Mouse (Mus musculus): ENCODE results near the gene Tank. TPM values are rescaled to one million over a fixed set of nuclear protein-coding genes. Genes with fewer than 3 reads are reported as not detected.

The Tank gene
- polyA plus RNA-seq, 2 experiments, result 15.9 to 21.3 TPM

DNA sequence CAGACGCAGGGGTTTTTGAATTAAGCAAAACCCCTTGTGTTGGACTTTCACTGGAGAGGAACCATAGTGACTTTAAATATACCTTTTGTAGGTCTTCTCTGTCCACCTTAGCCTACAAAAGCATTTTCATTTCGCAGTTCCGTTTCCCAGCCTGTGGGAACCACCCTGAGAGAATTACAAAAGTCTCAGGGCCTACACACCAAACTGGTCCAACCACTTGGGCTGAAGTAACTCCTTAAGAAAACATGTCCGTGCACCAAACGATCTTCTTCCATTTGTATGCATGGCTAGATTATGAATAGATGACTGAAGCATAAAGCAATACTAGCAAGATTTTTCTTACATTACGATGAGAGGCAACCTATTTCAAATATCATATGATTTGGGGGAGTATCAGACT, 9.2 kb upstream of the Tank start:
- DNase-seq (ENCODE audit: low read depth in 3 of 3, low spot score in 3 of 3), result no peak
- Histone ChIP-seq H3K9me3 (ENCODE audit: control insufficient read depth, low read length) (no peaks in the 10 kb centered on the region), H3K36me3 (replicated peaks; ENCODE audit: control insufficient read depth, insufficient read depth, low read depth) (no peaks in the 10 kb centered on the region), H3K27me3 (ENCODE audit: control insufficient read depth, insufficient read depth, low read length) (no peaks in the 10 kb centered on the region), H3K4me3 (ENCODE audit: insufficient read depth in 1 of 2, low read depth in 2 of 2, low read length in 2 of 2) (no peak overlapping the region), H3K4me2 (ENCODE audit: low read depth) (no peak overlapping the region), H3K9ac (replicated peaks) (no peak overlapping the region), H3K27ac (no peak overlapping the region), H3K4me1 (replicated peaks; ENCODE audit: control insufficient read depth in 2 of 2, insufficient read depth in 2 of 2, low read length in 1 of 2) (no peaks in the 10 kb centered on the region)
- no peak for TF ChIP-seq CTCF (IDR thresholded peaks at IDR 0.05; ENCODE audit: low read depth)
- TF ChIP-seq EP300 (IDR thresholded peaks at IDR 0.05; ENCODE audit: low read depth), result no peak
- 69% methylated on average over 6 of the region's 6 CpGs for WGBS (ENCODE audit: insufficient replicate concordance)
- no peak for ATAC-seq (ENCODE audit: insufficient read depth)

DNA sequence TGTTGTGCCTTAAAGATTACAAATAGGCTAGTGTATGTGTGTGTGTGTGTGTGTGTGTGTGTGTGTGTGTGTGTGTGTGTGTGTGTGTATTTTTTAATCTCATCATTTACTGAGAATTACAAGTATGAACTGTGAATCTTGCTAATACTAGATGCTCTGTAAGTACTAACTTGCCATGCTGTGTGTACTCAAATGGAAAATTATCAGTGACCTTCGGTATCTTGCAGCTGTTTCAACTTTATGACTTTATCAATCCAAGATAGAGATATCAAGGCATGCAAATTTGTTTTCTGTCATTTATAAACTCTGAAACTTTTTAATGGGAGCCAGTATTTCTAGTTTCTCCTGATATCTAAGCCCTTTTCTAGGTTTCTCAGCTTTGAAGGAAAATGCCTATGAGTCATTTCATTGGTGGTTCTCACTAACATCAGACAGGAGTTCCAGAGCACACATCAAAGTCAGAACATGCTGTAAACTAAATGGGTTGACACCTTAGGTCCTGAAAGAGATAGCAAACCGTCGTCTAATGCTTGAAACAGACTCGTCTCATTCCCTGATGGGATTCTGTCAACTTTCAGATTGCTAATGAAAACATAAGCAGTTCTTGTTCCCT, 6.9 kb upstream of the Tank start:
- Histone ChIP-seq H3K4me2 (ENCODE audit: low read depth) (no peak overlapping the region), H3K4me1 (replicated peaks; ENCODE audit: control insufficient read depth in 2 of 2, insufficient read depth in 2 of 2, low read length in 1 of 2) (no peaks in the 10 kb centered on the region), H3K9me3 (ENCODE audit: control insufficient read depth, low read length) (no peaks in the 10 kb centered on the region), H3K27me3 (ENCODE audit: control insufficient read depth, insufficient read depth, low read length) (no peaks in the 10 kb centered on the region), H3K27ac (no peak overlapping the region), H3K4me3 (ENCODE audit: insufficient read depth in 1 of 2, low read depth in 2 of 2, low read length in 2 of 2) (no peak overlapping the region), H3K9ac (replicated peaks) (no peak overlapping the region), H3K36me3 (replicated peaks; ENCODE audit: control insufficient read depth, insufficient read depth, low read depth) (no peaks in the 10 kb centered on the region)
- ATAC-seq (ENCODE audit: insufficient read depth) (no peak), DNase-seq (ENCODE audit: low read depth in 3 of 3, low spot score in 3 of 3) (no peak)
- no peak for TF ChIP-seq EP300 (IDR thresholded peaks at IDR 0.05; ENCODE audit: low read depth)
- no peak for TF ChIP-seq CTCF (IDR thresholded peaks at IDR 0.05; ENCODE audit: low read depth)
- WGBS (ENCODE audit: insufficient replicate concordance), result 45% methylated on average over 4 of the region's 4 CpGs

DNA sequence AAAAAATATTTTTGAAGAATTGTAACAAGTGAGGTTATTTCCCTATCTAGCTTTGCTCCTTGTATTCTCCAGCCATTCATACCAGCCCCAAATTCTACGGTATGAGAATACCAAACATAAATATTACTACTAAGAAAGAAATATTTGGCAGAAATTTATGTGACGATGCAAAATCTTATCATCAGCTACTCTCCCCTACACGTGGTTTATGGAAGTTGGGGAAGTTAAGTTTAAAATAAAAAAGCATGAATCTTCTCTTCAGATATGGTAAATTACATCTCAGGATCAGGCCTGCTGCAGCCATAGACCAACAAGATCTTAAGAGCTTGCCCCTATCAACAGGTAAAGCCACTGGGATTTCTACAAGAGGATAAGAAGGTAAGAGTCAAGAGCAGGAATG, 1.9 kb upstream of the Tank start:
- TF ChIP-seq EP300 (IDR thresholded peaks at IDR 0.05; ENCODE audit: low read depth) (no peak), CTCF (IDR thresholded peaks at IDR 0.05; ENCODE audit: low read depth) (no peak)
- no peak overlapping the region for H3K4me2 ChIP-seq (ENCODE audit: low read depth)
- no peak for DNase-seq (ENCODE audit: low read depth in 3 of 3, low spot score in 3 of 3)

DNA sequence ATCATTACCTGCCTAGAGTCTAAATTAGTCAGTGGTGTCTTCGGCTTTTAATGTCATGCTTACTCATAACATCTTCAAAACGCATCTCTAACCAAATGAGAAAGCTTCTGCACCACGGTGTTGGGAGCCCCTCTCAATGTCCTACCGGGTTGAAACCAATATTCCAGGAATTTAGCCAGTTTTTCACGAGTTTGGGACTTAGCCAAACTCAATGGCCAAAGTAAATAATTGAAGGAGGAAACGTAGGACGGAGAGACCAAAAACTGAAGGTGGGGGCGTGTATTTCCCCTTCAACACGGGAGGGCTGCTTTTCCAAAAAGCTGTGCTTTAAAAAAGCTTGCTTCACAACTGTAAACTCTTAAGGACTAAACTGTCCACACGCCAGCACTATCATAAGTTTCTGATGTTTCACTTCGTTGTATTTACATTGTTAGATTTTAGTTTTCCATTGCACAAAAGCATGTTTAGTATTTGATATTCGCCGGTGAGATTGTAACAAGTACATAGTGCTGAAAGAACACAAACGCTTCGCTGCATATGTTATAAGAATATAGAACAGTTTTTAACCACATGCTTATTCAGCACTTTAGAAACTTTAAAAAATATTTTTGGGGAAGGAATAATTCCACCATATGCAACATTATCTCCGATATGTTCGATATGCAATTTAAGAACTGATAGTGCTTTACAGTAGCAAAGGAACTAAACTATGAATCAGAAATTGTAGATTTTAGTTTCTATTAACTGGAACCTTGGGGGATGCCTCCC, 1.3 kb upstream of the Tank start:
- 69% methylated on average over 17 of the region's 17 CpGs for WGBS (ENCODE audit: insufficient replicate concordance)
- DNase-seq (ENCODE audit: low read depth in 3 of 3, low spot score in 3 of 3), result no peak

More for the DNA sequence above, 1.9 kb upstream of the Tank start:
- no peak for ATAC-seq (ENCODE audit: insufficient read depth)
- Histone ChIP-seq H3K9ac (replicated peaks) (no peak overlapping the region), H3K36me3 (replicated peaks; ENCODE audit: control insufficient read depth, insufficient read depth, low read depth) (no peaks in the 10 kb centered on the region), H3K4me3 (ENCODE audit: insufficient read depth in 1 of 2, low read depth in 2 of 2, low read length in 2 of 2) (no peak overlapping the region), H3K27me3 (ENCODE audit: control insufficient read depth, insufficient read depth, low read length) (no peaks in the 10 kb centered on the region), H3K4me1 (replicated peaks; ENCODE audit: control insufficient read depth in 2 of 2, insufficient read depth in 2 of 2, low read length in 1 of 2) (no peaks in the 10 kb centered on the region), H3K27ac (no peak overlapping the region), H3K9me3 (ENCODE audit: control insufficient read depth, low read length) (no peaks in the 10 kb centered on the region)
- WGBS (ENCODE audit: insufficient replicate concordance), result 54% methylated on average over 3 of the region's 3 CpGs

DNA sequence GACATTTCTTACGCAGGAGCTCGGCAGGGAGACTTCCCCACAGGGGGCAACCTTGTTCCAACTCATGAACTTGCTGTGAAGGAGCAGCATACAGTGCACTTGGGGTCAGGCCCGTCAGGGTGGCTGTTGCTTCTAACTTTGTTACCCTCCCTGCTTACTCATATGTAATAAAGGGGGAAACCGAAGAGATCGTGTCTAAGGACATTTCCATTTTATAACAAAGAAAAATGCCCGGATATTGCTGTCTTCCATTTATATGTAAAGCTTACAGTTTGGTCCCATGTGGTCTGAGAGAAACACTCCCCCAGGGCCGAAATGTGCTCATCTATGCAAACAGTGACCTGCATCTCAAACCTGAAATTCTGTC, 706 bp upstream of the Tank start:
- Histone ChIP-seq H3K4me2 (ENCODE audit: low read depth) (no peak overlapping the region), H3K9ac (replicated peaks) (no peak overlapping the region), H3K27ac (no peak overlapping the region), H3K4me3 (ENCODE audit: insufficient read depth in 1 of 2, low read depth in 2 of 2, low read length in 2 of 2) (no peak overlapping the region), H3K4me1 (replicated peaks; ENCODE audit: control insufficient read depth in 2 of 2, insufficient read depth in 2 of 2, low read length in 1 of 2) (no peaks in the 10 kb centered on the region), H3K9me3 (ENCODE audit: control insufficient read depth, low read length) (no peaks in the 10 kb centered on the region), H3K36me3 (replicated peaks; ENCODE audit: control insufficient read depth, insufficient read depth, low read depth) (no peaks in the 10 kb centered on the region), H3K27me3 (ENCODE audit: control insufficient read depth, insufficient read depth, low read length) (no peaks in the 10 kb centered on the region)
- DNase-seq (ENCODE audit: low read depth in 3 of 3, low spot score in 3 of 3), result no peak
- no peak for ATAC-seq (ENCODE audit: insufficient read depth)
- TF ChIP-seq CTCF (IDR thresholded peaks at IDR 0.05; ENCODE audit: low read depth) (no peak), EP300 (IDR thresholded peaks at IDR 0.05; ENCODE audit: low read depth) (no peak)
- 61% methylated on average over 7 of the region's 7 CpGs for WGBS (ENCODE audit: insufficient replicate concordance)

More for the DNA sequence above, 1.3 kb upstream of the Tank start:
- no peaks in the 10 kb centered on the region for H3K9me3 ChIP-seq (ENCODE audit: control insufficient read depth, low read length)
- H3K36me3 ChIP-seq (replicated peaks; ENCODE audit: control insufficient read depth, insufficient read depth, low read depth), result no peaks in the 10 kb centered on the region
- no peak overlapping the region for H3K9ac ChIP-seq (replicated peaks)
- H3K4me2 ChIP-seq (ENCODE audit: low read depth), result no peak overlapping the region
- no peak for ATAC-seq (ENCODE audit: insufficient read depth)
- no peak overlapping the region for H3K4me3 ChIP-seq (ENCODE audit: insufficient read depth in 1 of 2, low read depth in 2 of 2, low read length in 2 of 2)
- TF ChIP-seq CTCF (IDR thresholded peaks at IDR 0.05; ENCODE audit: low read depth) (no peak), EP300 (IDR thresholded peaks at IDR 0.05; ENCODE audit: low read depth) (no peak)
- no peaks in the 10 kb centered on the region for H3K27me3 ChIP-seq (ENCODE audit: control insufficient read depth, insufficient read depth, low read length)
- H3K27ac ChIP-seq, result no peak overlapping the region
- H3K4me1 ChIP-seq (replicated peaks; ENCODE audit: control insufficient read depth in 2 of 2, insufficient read depth in 2 of 2, low read length in 1 of 2), result no peaks in the 10 kb centered on the region

All from liver, embryonic 14.5 days (tissue).